Mouse (Mus musculus): Measurements from ENCODE around the gene Tmem72.

DNA sequence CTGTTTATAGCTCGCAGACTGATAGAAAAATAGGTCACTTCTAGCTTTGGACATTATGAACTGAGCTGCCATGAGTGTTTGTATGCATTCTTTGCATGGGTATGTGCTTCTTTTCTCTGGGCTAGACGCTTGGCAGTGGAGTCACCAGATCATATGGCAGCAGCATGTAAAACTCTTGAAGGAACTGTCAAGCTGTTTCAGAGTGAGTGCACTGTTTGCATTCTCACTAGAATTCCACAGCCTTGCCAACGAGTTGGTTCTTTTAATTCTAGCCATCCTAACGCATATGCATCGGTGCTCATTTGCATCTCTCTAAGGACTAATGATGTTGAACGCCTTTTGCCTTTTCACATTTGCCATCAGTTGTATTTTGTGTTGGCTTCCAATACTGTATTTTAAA is 12.4 kb downstream of the Tmem72 start:
- TF ChIP-seq CTCF (IDR thresholded peaks at IDR 0.05; ENCODE audit: low read depth, low read length) (no peak), GATA1 (IDR thresholded peaks at IDR 0.05; ENCODE audit: borderline replicate concordance, low read length) (no peak), GATA2 (IDR thresholded peaks at IDR 0.05; ENCODE audit: borderline replicate concordance, low read depth, low read length) (no peak)

Measured in G1E (cell line).